Mouse (Mus musculus) heart, embryonic 12.5 days (tissue): ENCODE data around the gene Scai. TPM values are rescaled to one million over a fixed set of nuclear protein-coding genes. Genes with fewer than 3 reads are reported as not detected.

ENCODE experiments used
- ATAC-seq: fragments of 200-750 bp; cut with Nextera tagmentation; 2 replicates; pipeline ENCODE4 v1.8.0; 2017; ENCODE audit warnings: moderate TSS enrichment, moderate library complexity; ENCODE audit not compliant: insufficient number of reproducible peaks, low FRiP score
- H3K27ac ChIP-seq: fragments of 300-500 bp; sonication (generic); 2 replicates; pipeline ENCODE4 v1.5.1; 2016; ENCODE audit warnings: mild to moderate bottlenecking, moderate library complexity; ENCODE audit not compliant: poor library complexity, severe bottlenecking
- H3K27me3 ChIP-seq: fragments of 300-500 bp; sonication (generic); replicated peaks from 2 replicates; pipeline ENCODE4 v1.6.1; 2016; ENCODE audit warnings: mild to moderate bottlenecking, moderate library complexity
- H3K36me3 ChIP-seq: fragments of 300-500 bp; sonication (generic); 2 replicates; pipeline ENCODE4 v1.6.1; 2016; ENCODE audit warnings: mild to moderate bottlenecking, moderate library complexity
- H3K4me1 ChIP-seq: fragments of 300-500 bp; sonication (generic); replicated peaks from 2 replicates; pipeline ENCODE4 v1.6.1; 2016; ENCODE audit warnings: mild to moderate bottlenecking
- H3K4me2 ChIP-seq: fragments of 300-500 bp; sonication (generic); 2 replicates; pipeline ENCODE4 v1.6.1; 2016; ENCODE audit warnings: mild to moderate bottlenecking, moderate library complexity
- H3K4me3 ChIP-seq: fragments of 300-500 bp; sonication (generic); 2 replicates; pipeline ENCODE4 v1.5.1; 2016; ENCODE audit warnings: mild to moderate bottlenecking
- H3K9ac ChIP-seq: fragments of 300-500 bp; sonication (generic); 2 replicates; pipeline ENCODE4 v1.6.1; 2016; ENCODE audit warnings: mild to moderate bottlenecking, moderate library complexity
- H3K9me3 ChIP-seq: fragments of 300-500 bp; sonication (generic); replicated peaks from 2 replicates; pipeline ENCODE4 v1.6.1; 2016; ENCODE audit warnings: mild to moderate bottlenecking, moderate library complexity
- WGBS: fragments of 180-500 bp; shearing (Covaris S2); methylation state at CpG from one replicate; pipeline ENCODE4 v1.1.7; 2016; 5-methylcytosine and 5-hydroxymethylcytosine counted together
- polyA plus RNA-seq: library from polyadenylated mRNA; unstranded; fragments of >200 nt; fragmentation: Nextera tagmentation; extraction: Ambion mirVana; gene quantifications from 2 replicates; pipeline ENCODE4 v1.2.1, GENCODE M21; 2016

The Scai gene
- polyA plus RNA-seq, 1 experiment from 2014 or later, result 6.2 TPM

GRCm38 (mm10) chr2:39069096-39069495 is 121.4 kb downstream of the Scai start:
- no peak overlapping the region for H3K9ac ChIP-seq
- no peaks in the 10 kb centered on the region for H3K9me3 ChIP-seq
- H3K4me3 ChIP-seq, result no peak overlapping the region
- no peaks in the 10 kb centered on the region for H3K36me3 ChIP-seq
- H3K4me1 ChIP-seq, result peaks cover 11% of the 10 kb centered on the region
- 72% methylated on average over 1 of the region's 1 CpGs for WGBS
- no peaks in the 10 kb centered on the region for H3K27me3 ChIP-seq
- ATAC-seq, result no peak
- no peak overlapping the region for H3K27ac ChIP-seq
- no peak overlapping the region for H3K4me2 ChIP-seq

- H3K4me2 ChIP-seq, result peak within 1 kb of the TSS; percentile 96
- peak within 1 kb of the TSS; percentile 95 for H3K27ac ChIP-seq
- under 1% methylated on average over 50 of the region's 50 CpGs for WGBS
- peaks cover 10% of the 10 kb centered on the region for H3K4me1 ChIP-seq
- peak within 1 kb of the TSS; percentile 99 for H3K4me3 ChIP-seq
- H3K36me3 ChIP-seq, result peaks cover 14% of the 10 kb centered on the region; the same call in 1 of the 2 replicates
- no peaks in the 10 kb centered on the region for H3K27me3 ChIP-seq
- no peaks in the 10 kb centered on the region for H3K9me3 ChIP-seq
- peak; percentile 97 for ATAC-seq
- peak within 1 kb of the TSS; percentile 97 for H3K9ac ChIP-seq
Measured at GRCm38 (mm10) chr2:39065400-39065987, 125.0 kb downstream of the Scai start, which contains the start of gene Golga1. Gene Golga1, minus strand, starts transcription at chr2:39065541.

- Histone ChIP-seq H3K27ac (peak overlapping the region; percentile 95), H3K27me3 (no peaks in the 10 kb centered on the region), H3K4me1 (peaks cover 8% of the 10 kb centered on the region), H3K4me2 (peak overlapping the region; percentile 96), H3K9me3 (no peaks in the 10 kb centered on the region), H3K9ac (peak overlapping the region; percentile 97), H3K36me3 (peaks cover 21% of the 10 kb centered on the region), H3K4me3 (peak overlapping the region; percentile 99)
- WGBS, result 4% methylated on average over 25 of the region's 25 CpGs
- ATAC-seq, result peak; percentile 80
Measured at GRCm38 (mm10) chr2:39064687-39065399, 125.7 kb downstream of the Scai start.

- Histone ChIP-seq H3K27me3 (no peaks in the 10 kb centered on the region), H3K27ac (no peak overlapping the region), H3K9ac (no peak overlapping the region), H3K36me3 (peaks cover 64% of the 10 kb centered on the region), H3K4me2 (no peak overlapping the region), H3K9me3 (no peaks in the 10 kb centered on the region), H3K4me1 (no peaks in the 10 kb centered on the region), H3K4me3 (no peak overlapping the region)
- ATAC-seq, result no peak
- WGBS, result 93% methylated on average over 1 of the region's 1 CpGs
Measured at GRCm38 (mm10) chr2:39048515-39048914, 142.0 kb downstream of the Scai start.

GRCm38 (mm10) chr2:39040215-39040614 is 150.3 kb downstream of the Scai start:
- ATAC-seq, result no peak
- Histone ChIP-seq H3K36me3 (peaks cover 65% of the 10 kb centered on the region), H3K9ac (no peak overlapping the region), H3K4me1 (no peaks in the 10 kb centered on the region), H3K4me2 (no peak overlapping the region), H3K27ac (no peak overlapping the region), H3K4me3 (no peak overlapping the region), H3K27me3 (no peaks in the 10 kb centered on the region), H3K9me3 (no peaks in the 10 kb centered on the region)
- 100% methylated on average over 1 of the region's 1 CpGs for WGBS

GRCm38 (mm10) chr2:39031611-39032010 is 158.9 kb downstream of the Scai start:
- no peak for ATAC-seq
- H3K27me3 ChIP-seq, result no peaks in the 10 kb centered on the region
- H3K9ac ChIP-seq, result no peak overlapping the region
- 89% methylated on average over 1 of the region's 1 CpGs for WGBS
- no peak overlapping the region for H3K4me3 ChIP-seq
- H3K4me1 ChIP-seq, result no peaks in the 10 kb centered on the region
- no peak overlapping the region for H3K4me2 ChIP-seq
- no peaks in the 10 kb centered on the region for H3K9me3 ChIP-seq
- peaks cover 80% of the 10 kb centered on the region for H3K36me3 ChIP-seq
- no peak overlapping the region for H3K27ac ChIP-seq

GRCm38 (mm10) chr2:39020004-39020403 is 170.5 kb downstream of the Scai start:
- no peak overlapping the region for H3K4me3 ChIP-seq
- 0 out of 2 replicates have a peak, but pooled peaks have one; percentile 36 for ATAC-seq
- H3K27ac ChIP-seq, result no peak overlapping the region
- H3K27me3 ChIP-seq, result no peaks in the 10 kb centered on the region
- no peaks in the 10 kb centered on the region for H3K9me3 ChIP-seq
- H3K4me2 ChIP-seq, result no peak overlapping the region
- WGBS, result 76% methylated on average over 1 of the region's 1 CpGs
- H3K36me3 ChIP-seq, result peaks cover 91% of the 10 kb centered on the region
- no peak overlapping the region for H3K9ac ChIP-seq
- no peaks in the 10 kb centered on the region for H3K4me1 ChIP-seq

- Histone ChIP-seq H3K4me3 (no peak overlapping the region), H3K9ac (no peak overlapping the region), H3K4me1 (peaks cover 8% of the 10 kb centered on the region), H3K36me3 (peaks cover 87% of the 10 kb centered on the region), H3K4me2 (no peak overlapping the region), H3K9me3 (no peaks in the 10 kb centered on the region), H3K27me3 (no peaks in the 10 kb centered on the region), H3K27ac (no peak overlapping the region)
- WGBS, result 81% methylated on average over 3 of the region's 3 CpGs
- ATAC-seq, result no peak
Measured at GRCm38 (mm10) chr2:39016581-39016980, 174.0 kb downstream of the Scai start.

Other genes with a start within 250 kb of the Scai start
- gene Wdr38, start 193.3 kb downstream of the Scai start, polyA plus RNA-seq, result 0.91 and 1.0 TPM in 2 replicates
- 81.7 and 82.3 TPM in 2 replicates for gene Arpc5l, start 185.4 kb downstream of the Scai start, polyA plus RNA-seq
- gene Rpl35, start 185.1 kb downstream of the Scai start, polyA plus RNA-seq, result 733 and 779 TPM in 2 replicates
- 22.0 and 23.3 TPM in 2 replicates for gene Golga1, start 125.2 kb downstream of the Scai start, polyA plus RNA-seq
- gene Ppp6c, start 35.7 kb upstream of the Scai start, polyA plus RNA-seq, result 55.3 and 55.9 TPM in 2 replicates